Comparison of ENCODE assay signal across 24 mouse cellular contexts in the genomic region with DNA sequence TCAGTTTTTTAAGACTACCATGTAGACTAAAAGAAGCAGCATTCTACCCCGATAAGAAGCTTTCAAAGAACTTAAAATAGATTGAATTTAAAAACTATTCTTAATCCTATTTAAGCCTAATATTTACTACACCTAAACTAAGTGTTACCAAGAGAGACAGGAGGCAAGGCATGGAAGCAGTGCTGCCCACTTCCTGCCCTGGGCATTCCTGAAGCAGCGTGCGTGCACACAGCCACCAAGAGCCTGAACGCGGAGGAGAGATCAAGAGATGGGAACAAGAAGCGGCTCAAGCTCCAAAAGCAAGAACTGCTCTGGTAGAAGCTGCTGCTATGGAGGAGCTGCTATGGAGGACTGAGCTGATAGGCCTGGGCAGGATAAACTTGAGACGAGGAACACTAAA.
DNase-seq lines count a peak whose midpoint lies in the region; ATAC-seq lines count a peak whose summit lies in the region.
"Had no signal": no experiment of that assay in that cellular context is flagged by ENCODE, and none has a peak within 500 bp of the region (broad histone marks: within the 10 kb centered on the region; RNA-seq: fewer than 3 reads in every experiment).

No protein-coding gene starts in this region.

- 0 out of 2 replicates have a peak overlapping the region, but pooled peaks have one; percentile 41 for H3K27ac ChIP-seq in kidney, embryonic 15.5 days
- H3K27ac ChIP-seq in midbrain, embryonic 11.5 days (ENCODE audit: low read depth, low read length): no peak overlapping the region
- no peak overlapping the region for H3K27ac ChIP-seq in midbrain, embryonic 16.5 days (ENCODE audit: low read length)
- H3K27ac ChIP-seq: forebrain, embryonic 10.5 days; forebrain, embryonic 13.5 days; hindbrain, embryonic 15.5 days had no signal

- no peak overlapping the region for H3K4me2 ChIP-seq in kidney, embryonic 15.5 days
- H3K4me2 ChIP-seq in midbrain, embryonic 11.5 days: no peak overlapping the region
- H3K4me2 ChIP-seq in midbrain, embryonic 16.5 days (ENCODE audit: low read length): no peak overlapping the region
- H3K4me2 ChIP-seq: forebrain, embryonic 13.5 days; heart, embryonic 11.5 days; hindbrain, embryonic 12.5 days; hindbrain, embryonic 15.5 days had no signal

- DNase-seq in kidney, adult 9 months: no peak
- peak; percentile 71 for DNase-seq in midbrain, embryonic 11.5 days (ENCODE audit: low spot score, missing footprints)
- DNase-seq in 3134 (ENCODE audit: extremely low read depth, insufficient read length, low spot score) (peak; percentile 31), 3T3-L1 (ENCODE audit: low read depth, low spot score) (peak; percentile 25)
- DNase-seq in left cerebral cortex, adult 9 months (ENCODE audit: low spot score in 2 of 2): no peak
- DNase-seq: adrenal gland, postnatal 10 days; adrenal gland, postnatal 36 days; B cell, adult 2 months; cerebellum, adult 18-20 months; cerebellum, adult 9-10 months; cerebellum, postnatal 14 days; gastrocnemius, postnatal 10 days; gastrocnemius, postnatal 36 days had no signal

- no peaks in the 10 kb centered on the region for H3K36me3 ChIP-seq in kidney, embryonic 15.5 days
- no peaks in the 10 kb centered on the region for H3K36me3 ChIP-seq in midbrain, embryonic 11.5 days (ENCODE audit: control insufficient read depth, insufficient read depth, low read length)
- H3K36me3 ChIP-seq in midbrain, embryonic 16.5 days (ENCODE audit: control insufficient read depth, insufficient read depth, low read length): no peaks in the 10 kb centered on the region
- H3K36me3 ChIP-seq: forebrain, embryonic 10.5 days; hindbrain, embryonic 12.5 days; hindbrain, embryonic 15.5 days had no signal

- no peaks in the 10 kb centered on the region for H3K9me3 ChIP-seq in kidney, embryonic 15.5 days (replicated peaks)
- H3K9me3 ChIP-seq in midbrain, embryonic 11.5 days (ENCODE audit: control insufficient read depth, low read length): no peaks in the 10 kb centered on the region
- no peaks in the 10 kb centered on the region for H3K9me3 ChIP-seq in midbrain, embryonic 16.5 days (replicated peaks; ENCODE audit: control insufficient read depth, low read length, poor library complexity, severe bottlenecking)
- H3K9me3 ChIP-seq: forebrain, embryonic 10.5 days; forebrain, embryonic 13.5 days; G1E; hindbrain, embryonic 12.5 days; hindbrain, embryonic 15.5 days had no signal

- H3K4me1 ChIP-seq in kidney, embryonic 15.5 days: peaks cover 69% of the 10 kb centered on the region
- H3K4me1 ChIP-seq in midbrain, embryonic 11.5 days (ENCODE audit: control insufficient read depth, insufficient read depth, low read length): no peaks in the 10 kb centered on the region
- H3K4me1 ChIP-seq in midbrain, embryonic 16.5 days (ENCODE audit: control insufficient read depth, insufficient read depth, low read length): peaks cover 17% of the 10 kb centered on the region

- no peaks in the 10 kb centered on the region for H3K27me3 ChIP-seq in kidney, embryonic 15.5 days
- H3K27me3 ChIP-seq in midbrain, embryonic 11.5 days (ENCODE audit: control insufficient read depth, insufficient read depth, low read length): no peaks in the 10 kb centered on the region
- H3K27me3 ChIP-seq in midbrain, embryonic 16.5 days (ENCODE audit: control insufficient read depth, insufficient read depth, low read depth, low read length): no peaks in the 10 kb centered on the region
- H3K27me3 ChIP-seq: CH12.LX; forebrain, embryonic 13.5 days; hindbrain, embryonic 12.5 days; hindbrain, embryonic 15.5 days; Patski had no signal

- no peak for ATAC-seq in kidney, embryonic 15.5 days (replicated peaks; ENCODE audit: low FRiP score)
- no peak for ATAC-seq in midbrain, embryonic 11.5 days (ENCODE audit: low FRiP score)
- ATAC-seq in midbrain, embryonic 16.5 days: no peak
- ATAC-seq: forebrain, embryonic 13.5 days; forebrain, embryonic 16.5 days; Patski had no signal

- WGBS in kidney, embryonic 15.5 days: 72% methylated on average over 7 of the region's 7 CpGs
- 86% methylated on average over 7 of the region's 7 CpGs for WGBS in midbrain, embryonic 11.5 days
- 83% methylated on average over 7 of the region's 7 CpGs for WGBS in midbrain, embryonic 16.5 days

- H3K9ac ChIP-seq in kidney, embryonic 15.5 days: no peak overlapping the region
- no peak overlapping the region for H3K9ac ChIP-seq in midbrain, embryonic 11.5 days (ENCODE audit: low read length)
- H3K9ac ChIP-seq in midbrain, embryonic 16.5 days (ENCODE audit: low read depth, low read length): no peak overlapping the region
- H3K9ac ChIP-seq: hindbrain, embryonic 12.5 days; hindbrain, embryonic 15.5 days had no signal

- no peak overlapping the region for H3K4me3 ChIP-seq in kidney, embryonic 15.5 days (replicated peaks)
- no peak overlapping the region for H3K4me3 ChIP-seq in midbrain, embryonic 11.5 days (ENCODE audit: low read depth, low read length)
- H3K4me3 ChIP-seq in midbrain, embryonic 16.5 days (ENCODE audit: low read depth, low read length): no peak overlapping the region
- H3K4me3 ChIP-seq: forebrain, embryonic 10.5 days; forebrain, embryonic 13.5 days; hindbrain, embryonic 12.5 days; hindbrain, embryonic 15.5 days had no signal

Comparison
In these comparisons a context has a peak if more than half of its experiments do, and no peak if none do; other contexts are left out.
1. DNase-seq: peak in midbrain, embryonic 11.5 days (single experiment), 3134 (single experiment) and 3T3-L1 (single experiment); none in kidney, adult 9 months (single experiment) and left cerebral cortex, adult 9 months (0 of 2).